Mouse (Mus musculus): Measurements from ENCODE around the gene Ccr4.

Gene Ccr4

DNA sequence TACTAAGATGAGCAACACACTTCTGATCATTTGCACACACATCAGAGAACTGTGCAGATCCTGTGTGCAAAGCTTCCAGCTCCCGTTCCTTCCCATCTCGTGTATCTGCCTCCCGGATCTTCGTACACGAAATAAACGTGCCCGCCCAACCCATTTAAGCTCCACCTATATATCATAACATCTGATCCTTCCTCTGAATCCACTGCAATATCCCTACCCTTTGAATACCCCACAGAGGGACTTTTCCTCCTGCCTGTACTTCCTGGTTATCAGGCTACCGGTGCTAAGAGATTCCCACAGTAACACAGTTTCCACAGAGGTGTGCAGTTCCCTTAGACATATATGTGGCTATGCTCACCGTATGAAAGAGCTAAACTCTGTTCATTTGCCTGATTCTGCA, at the start of gene Ccr4:
Ccr4 (minus strand) TSS at position 101 of the 400 bp plus-strand sequence.
- DNase-seq, result no peak

DNA sequence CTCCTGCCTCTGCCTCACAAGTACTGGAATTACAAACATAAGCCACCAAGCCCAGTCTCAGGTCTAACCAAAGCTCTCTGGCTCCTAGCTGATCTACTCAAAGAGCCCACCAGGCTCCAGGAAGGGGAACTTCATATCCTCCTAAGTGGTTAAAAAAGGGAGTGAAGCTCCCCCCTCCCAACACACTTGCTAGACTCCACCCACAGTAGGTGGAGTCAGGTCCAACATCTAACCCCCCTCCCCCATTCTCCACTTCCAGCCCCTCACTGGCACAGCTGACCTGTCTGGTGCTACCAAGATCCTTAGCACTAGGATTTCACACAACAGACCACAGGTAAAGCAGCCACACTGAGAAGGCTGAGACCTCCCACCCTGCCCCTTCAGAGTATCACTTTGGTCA, 49.1 kb upstream of the Ccr4 start:
- DNase-seq, result no peak

DNA sequence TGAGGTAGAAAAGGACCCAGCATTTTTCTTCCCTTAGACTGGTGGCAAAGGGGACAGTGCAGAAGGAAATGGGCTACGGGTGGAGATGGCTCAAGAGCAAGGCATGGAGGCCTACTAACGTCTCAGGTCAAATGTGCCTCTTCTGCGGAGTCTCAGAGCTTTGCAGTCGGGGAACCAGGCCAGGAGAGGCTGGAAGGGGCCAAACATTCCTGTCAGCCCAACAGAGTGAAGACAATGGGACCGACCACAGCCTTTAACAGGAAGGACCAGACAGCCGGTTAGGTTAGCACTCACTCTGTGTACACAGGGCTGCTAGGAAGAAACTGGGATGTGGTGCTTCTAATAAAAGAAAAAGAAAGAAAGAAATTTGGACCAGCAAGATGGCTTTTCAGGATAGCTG, 45.3 kb upstream of the Ccr4 start:
- DNase-seq, result no peak

DNA sequence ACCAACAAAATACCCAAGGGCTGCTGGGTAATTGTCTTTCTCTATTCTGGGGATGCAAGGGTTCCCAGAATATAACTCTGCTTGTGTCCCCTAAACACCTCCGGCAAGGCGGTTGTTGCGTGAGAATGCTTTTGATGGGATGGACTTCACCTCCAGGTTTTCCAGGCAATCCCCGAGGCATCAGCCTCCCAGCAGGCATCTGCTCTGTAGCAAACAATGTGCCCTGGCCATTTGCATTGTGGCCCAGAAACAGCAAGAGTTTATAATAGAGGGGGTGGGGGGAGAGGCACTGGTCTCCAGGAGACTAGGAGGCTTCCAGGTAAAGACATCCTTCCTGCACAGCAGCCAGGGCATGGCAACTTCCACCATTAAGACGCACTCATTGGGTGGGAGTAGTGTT, 44.4 kb upstream of the Ccr4 start:
- no peak for DNase-seq

DNA sequence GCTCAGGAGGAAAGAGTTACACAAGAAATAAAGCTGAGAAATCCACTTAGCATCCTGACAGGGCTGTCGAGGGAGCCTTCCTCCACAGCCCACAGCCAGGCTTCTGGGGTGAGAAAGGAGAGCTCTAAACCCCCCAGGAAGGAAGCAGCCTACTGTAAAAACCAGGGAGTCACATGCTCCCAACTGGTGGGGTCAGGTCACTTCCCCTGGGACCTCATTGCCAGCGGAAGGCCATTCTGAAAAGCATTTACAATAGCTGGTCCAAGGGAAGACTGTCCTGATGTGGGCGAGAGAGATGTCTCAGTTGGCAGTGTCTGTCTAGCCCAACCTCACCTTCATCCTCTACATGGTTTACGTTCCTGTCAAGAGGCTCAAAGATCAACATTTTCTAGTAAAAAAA, 43.8 kb upstream of the Ccr4 start:
- DNase-seq, result peak in 1 of 2 experiments; percentile 40

DNA sequence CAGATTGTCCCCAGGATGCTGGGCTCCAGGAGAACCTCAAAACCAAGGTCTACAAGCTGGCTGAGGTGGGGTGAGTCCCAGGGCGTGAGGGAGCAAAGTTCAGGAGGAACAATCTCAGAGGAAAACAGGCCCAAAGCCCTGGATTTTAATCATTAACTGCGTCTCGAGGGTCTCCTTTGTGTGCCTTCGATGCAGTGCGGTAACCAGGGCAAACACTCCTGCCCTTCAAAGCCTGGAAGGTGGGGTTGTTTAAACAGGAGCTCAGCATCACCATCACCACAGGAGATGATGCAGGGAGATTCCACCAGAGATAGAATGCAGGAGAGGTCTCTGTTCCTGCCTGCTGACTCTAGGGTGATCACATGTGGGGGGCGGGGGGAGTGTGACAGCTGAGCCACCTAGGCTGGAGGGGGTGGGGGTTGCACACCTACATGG, 42.9 kb upstream of the Ccr4 start:
- peak; percentile 50 to 55 for DNase-seq

DNA sequence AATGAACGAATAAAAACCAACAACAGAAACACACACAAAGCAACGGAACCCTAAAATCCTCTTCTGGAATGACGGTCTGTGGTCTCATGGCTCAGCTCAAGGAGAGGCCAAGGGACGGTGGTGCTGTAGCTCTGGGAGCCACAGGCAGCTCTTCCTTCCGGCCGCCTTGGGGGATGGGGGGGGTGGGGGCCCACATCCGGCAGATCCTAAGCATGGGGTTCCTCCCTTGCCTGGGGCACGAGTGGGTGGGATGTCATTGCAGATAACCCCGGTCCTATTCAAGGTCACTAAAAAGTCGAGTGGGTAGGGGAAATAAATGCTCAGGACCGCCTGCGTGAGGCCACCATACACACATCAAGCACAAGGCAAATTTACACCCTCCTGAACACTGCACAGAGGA, 42.0 kb upstream of the Ccr4 start:
- DNase-seq, result no peak

DNA sequence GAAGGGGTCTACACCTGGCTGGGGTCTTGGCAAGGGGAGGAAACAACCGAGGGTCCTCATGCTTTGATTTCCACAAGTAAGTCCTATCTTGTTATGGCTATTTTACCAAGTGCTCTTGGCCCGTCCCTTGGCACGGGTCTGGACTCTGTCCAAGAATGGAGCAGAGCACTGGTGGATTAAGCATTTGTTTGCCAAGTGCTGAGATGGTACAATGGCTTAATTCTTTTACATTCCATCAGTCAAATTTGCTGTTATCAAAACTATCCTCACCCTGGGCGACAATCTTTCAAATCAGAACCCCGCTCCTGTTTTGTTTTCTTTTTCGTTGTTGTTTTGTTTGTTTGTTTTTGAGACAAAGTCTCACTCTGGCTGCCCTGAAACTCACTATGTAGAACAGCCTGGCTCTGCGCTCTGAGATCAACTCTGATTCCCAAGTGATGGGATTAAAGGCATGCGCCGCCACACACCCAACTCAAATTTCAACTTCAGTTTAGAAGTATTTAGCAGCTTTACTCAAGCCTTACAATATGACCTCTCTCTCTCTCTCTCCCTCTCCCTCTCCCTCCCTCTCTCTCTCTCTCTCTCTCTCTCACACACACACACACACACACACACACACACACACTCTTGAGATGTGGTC, 40.2 kb upstream of the Ccr4 start:
- peak in 1 of 2 experiments; percentile 48 for DNase-seq

DNA sequence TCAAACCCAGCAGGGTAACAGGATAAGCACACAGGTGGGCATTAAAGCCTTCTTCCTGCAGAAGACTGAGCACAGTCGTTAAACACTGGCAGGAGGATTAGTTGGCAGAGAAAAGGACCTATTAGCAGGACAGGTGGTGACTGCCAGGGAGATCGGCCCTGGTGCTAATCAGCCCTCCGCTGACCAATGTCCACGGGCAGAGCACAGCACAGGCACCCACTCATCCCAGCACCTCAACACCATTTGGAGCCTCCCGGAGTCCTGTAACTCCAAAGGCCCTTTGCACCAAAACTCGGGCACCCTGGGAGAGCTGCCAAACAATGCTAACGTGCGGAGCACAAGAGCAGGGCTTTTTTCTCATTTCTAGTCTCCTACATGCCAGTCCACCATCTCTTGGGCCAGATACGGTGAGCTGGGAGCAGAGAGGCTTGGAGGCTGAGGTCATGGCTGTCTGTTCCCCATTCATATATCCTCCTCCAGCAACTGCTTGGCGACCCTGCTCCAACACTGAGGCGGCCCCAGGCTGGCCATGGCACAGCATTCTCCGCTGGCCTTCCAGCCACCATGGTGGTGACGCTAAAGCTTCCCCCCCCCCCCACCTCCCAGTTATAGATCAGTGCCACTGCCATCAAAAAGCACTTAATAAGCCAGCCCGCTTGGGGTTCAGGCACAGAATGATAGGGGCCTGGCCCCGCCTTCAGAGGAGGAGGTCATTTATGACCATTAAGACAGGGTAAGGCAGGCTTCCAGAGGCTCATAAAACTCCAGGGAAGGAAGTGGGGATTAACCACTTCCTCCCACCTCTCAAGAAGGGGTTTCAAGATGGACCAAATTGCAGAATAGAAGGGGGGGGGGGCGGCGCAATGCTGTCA, 39.4 kb upstream of the Ccr4 start:
- peak; percentile 34 to 60 for DNase-seq

DNA sequence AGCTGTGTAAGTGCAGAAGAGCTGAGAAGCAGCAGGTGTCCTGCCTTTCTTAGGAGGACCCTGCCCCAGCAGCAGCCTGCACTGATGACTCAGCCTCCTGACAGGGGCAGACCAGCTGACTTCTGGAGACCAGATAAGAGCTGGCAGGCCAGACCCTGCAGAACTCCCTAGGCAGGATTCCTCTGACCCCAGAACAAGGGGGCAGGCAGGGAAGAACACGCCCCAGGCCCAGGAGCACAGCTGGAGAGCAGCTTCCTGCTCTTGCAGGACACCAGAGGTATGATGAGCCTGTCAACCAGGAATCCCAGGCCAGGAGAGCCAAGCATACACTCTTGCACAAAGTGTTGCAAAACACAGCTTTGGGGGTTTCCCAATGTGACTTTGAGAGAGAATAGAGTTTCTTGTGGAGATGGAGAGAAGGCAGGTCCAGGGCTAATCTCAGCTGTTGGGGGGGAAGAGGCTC, 36.6 kb upstream of the Ccr4 start:
- no peak for DNase-seq

DNA sequence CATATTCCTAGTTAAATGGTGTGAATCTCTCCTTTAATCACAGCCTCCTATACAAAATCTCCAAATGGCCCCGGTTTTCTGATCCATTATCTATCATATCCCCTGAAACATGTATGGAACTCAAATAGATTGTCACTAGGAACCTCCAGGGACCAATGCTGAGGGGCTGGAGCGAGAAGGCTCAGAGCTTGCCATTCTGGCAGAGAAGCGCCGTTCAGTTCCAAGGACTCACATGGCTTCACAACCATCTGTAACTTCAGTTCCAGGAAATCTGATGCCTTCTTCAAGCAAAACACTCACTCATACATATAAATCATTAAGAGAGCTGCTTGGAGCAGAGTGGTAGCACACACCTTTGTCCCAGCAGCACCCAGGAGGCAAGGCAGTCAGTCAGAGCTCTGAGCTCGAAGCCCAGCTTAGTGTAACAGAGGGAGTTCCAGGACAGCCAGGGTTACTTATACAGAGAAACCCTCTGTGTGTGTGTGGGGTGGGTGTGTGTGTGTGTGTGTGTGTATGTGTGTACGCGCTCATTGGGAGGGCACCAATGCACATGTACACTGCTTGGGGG, 34.4 kb upstream of the Ccr4 start:
- DNase-seq, result peak in 1 of 2 experiments; percentile 40

DNA sequence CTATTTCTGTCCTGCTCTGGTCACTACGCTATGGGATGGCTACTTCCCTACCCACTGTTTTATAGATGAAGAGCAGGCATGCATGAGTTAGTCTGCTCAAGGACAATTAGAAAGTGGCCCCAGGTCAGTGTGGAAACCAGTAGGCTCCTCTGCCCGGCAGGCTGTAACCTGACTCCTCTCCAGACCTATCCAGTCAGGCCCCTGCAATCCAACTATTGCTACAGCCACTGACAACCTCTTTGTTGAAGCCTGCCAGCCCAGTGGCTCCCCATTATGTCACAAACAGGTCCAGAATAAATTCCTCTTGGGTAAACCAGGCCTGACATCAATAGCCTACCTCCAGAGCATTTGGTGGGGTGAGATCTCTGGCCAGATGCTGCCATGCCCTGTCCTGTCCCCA, 31.9 kb upstream of the Ccr4 start:
- DNase-seq, result no peak

DNA sequence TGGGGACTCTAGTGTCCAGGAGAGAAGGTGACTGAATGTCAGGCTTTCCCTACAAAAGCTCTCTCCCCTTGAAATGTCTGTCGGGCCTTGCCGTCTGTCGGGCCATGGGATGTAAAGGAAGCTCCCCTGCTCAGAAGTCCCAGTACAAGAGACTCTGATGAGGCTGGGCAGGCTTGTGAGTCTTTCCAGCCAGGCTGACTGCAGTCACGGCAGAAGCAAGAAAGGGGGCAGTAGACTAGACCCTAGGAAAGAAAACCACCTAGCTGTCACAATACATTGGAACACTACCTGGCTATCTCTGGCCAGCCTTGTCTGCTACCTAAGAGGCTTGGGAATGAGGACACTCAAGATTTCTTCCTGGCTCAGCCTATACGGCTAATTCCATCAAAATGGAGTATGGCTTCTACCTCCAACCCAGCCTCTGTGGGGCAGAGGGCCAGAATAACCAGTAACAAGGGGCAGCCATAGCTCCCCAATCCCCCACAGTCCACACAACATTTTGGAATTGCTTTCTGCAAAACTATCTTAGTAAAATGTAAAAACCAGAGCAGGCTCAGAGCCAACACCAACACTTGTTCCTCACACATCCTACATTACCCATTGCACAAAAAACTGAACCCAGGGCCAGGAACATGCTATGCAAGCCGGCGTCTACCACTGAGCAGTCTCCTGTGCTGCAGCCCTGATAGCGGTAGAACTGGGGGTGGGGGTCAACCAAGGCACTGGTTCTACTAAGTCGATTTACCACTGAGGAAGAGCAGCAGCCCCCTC, 30.2 kb upstream of the Ccr4 start:
- DNase-seq, result no peak

DNA sequence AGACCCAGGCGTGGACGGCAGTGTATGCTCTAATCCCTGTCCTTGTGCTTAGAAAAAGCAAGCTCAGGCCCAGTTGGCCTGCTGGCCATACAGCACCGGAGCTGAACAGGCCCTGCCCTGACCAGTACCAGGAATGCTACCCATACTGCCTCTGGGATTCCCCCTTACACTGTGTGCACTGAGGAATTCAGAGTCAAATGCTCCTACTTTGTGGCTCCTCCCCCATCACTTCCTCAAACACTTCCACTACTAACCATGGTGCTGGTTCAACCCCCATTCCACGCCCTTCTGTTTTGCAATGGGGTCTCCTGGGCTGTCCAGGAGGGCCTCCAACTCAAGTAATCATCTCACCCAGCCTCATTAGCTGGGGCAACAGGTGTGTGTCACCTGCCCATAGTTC, 29.1 kb upstream of the Ccr4 start:
- no peak for DNase-seq

DNA sequence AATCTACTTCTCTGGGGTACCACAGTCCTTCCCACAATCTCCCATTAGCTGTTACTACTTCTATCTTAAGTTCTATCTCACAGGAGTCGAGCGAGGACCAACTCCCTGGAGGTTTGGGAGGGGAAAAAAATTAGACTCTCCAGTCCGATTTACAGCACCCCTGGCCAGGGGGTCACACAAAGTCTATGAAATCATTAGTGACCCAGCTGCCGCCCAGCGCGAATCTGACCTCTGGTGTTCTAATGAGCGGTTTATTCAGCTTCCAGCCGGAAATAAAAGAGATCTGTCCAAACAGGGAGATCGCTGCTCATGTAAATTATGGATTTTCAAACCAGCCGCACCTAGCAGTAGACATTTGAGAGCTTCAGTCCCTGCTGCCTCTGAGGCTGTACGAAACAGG, 26.6 kb upstream of the Ccr4 start:
- DNase-seq, result peak in 1 of 2 experiments; percentile 24

DNA sequence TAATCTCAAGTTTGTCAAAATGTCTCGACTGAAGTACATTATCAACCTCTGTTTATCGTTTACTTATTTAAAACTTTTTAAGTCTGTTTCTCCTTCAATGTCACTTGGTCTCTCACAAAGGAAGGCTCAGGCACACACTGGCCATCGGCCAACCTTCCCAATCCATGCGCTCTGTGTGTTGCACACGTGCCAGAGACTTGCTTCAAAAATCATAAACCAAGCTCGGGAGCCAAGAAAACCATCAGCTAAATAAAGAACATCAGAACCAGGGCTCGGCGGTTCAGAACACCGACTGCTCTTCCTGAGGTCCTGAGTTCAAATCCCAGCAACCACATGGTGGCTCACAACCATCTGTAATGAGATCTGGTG, 23.9 kb upstream of the Ccr4 start:
- DNase-seq, result no peak

DNA sequence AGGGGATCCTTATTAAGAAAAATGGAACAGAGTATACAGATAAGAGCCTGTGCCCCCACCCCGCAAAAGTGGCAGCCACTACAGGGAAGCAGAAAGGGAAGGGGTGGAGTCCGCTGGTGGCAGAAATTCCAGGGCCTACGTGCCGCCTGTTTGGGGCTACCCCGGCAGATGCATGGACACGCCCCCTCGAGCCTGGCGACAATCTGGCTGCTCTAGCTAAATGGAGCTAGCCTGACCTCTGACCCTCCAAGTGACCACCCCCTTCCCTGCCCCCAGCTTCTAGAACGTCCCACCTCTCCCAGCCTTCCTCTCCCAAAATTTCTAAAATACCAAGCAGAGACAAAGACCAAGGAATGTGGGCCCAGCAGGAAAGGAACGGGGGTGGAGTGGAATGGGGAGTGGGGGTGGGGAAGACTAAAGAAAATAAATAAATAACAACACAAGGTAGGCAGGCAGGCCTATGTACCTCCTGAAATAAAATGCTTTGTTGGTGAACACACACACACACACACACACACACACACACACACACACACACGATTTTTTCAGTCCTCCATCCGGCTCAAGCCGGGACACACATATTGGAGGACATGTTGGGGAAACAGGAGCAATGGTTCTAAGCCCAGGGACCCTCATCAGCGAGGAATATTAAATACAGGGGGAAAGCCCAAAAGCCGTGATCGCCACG, 23.4 kb upstream of the Ccr4 start:
- peak; percentile 20 to 33 for DNase-seq

DNA sequence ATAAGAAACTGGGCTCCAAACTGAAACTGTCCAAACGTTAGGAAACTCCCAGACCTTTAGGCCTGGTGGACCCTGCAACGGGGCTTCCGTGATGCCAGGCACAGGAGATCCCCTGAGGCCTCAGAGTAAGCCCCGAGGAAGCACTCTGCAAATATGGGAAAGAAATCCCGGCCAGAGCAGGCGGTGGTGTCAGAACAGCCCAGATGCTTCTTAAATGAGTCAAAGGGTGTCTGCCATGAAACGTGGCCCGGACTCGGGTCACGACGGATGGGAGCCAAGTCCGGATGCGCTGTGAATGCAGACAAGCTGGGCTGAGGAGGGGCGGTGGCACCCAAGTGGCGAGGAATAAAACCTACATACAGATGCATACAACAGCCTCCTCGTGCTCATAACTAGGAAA, 22.4 kb upstream of the Ccr4 start:
- DNase-seq, result peak; percentile 29 to 59

DNA sequence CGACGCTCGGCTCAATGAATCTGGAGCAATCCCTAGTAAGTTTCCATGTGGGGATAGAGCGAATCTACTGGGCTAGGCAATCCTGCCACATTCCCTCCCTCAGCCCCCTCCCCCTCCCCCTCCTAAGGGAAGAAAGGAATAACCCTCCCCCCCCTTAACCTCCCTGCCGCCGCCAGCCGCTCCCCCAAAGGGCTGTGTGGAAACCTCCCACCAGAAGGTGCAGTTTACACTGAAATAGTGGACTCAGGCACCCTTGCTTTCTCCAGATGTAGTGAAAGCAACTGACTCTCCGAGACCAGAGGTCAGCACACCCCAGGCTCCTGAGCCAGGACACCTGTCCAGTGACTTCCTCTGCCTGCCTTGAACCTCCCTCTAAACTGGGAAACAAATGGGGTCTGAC, 21.9 kb upstream of the Ccr4 start:
- no peak for DNase-seq

DNA sequence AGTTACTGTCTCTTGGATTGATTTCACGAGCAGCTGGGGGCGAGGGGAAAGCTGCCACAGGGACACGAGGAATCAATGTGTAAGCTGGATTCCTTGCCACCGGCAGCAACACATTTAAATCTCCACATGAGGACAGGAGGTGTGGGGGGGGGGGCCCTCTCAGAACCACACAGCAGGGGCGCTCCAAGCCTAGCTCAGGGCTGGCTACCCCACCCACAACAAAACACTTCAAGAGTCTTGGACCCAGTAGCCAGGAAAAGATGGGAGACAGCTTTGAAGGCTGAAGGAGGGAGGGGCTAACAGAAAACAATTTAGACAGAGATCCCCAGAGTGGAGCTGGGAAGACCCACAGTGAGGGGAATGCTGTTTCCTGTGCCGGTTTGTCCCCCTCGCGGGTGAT, 21.2 kb upstream of the Ccr4 start:
- DNase-seq, result no peak

DNA sequence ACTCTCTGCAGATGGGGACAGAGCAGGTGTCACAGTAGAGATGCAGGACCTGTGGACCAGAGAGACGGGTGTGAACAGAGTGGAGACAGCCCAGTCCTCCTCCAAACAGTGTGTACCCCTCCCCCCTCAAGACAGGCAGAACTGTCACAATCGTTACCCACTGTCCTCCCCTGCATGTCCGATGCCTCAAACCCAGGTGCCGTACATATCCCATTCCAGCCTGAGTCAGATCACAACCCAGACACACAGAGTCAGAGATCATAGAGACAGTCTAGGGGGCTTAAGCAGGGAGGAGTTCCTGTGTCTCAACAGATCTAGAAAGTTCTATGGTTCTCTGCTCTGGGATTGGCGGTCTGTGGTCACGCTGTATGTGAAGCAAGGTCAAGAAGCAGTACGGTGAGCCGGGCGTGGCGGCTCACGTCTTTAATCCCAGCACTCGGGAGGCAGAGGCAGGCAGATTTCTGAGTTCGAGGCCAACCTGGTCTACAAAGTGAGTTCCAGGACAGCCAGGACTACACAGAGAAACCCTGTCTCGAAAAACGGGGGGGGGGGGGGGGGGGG, 20.4 kb upstream of the Ccr4 start:
- DNase-seq, result no peak

DNA sequence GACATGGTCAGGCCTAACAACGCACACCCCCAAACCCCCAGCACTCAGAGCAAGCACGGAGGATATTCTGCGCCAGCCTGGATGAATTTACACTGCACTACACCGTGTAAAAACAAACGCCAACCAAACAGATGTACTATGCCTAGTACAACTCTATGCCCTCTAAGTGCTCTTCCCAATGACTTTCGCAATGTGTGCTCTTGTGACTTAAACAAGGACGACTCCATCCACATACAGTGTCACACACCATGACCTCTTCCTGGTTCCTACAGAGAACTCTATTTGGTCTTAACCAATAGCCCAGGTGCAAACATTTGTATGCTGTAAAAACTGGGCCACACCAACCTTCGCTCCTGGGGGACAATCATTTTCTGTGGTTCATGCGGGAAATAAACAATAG, 17.8 kb upstream of the Ccr4 start:
- DNase-seq, result no peak
